Mouse (Mus musculus): ENCODE results near the gene Gm5142.
A peak's percentile ranks its signal among the peaks of the same experiment; 100 is the strongest.

Gm5142 gene

DNA sequence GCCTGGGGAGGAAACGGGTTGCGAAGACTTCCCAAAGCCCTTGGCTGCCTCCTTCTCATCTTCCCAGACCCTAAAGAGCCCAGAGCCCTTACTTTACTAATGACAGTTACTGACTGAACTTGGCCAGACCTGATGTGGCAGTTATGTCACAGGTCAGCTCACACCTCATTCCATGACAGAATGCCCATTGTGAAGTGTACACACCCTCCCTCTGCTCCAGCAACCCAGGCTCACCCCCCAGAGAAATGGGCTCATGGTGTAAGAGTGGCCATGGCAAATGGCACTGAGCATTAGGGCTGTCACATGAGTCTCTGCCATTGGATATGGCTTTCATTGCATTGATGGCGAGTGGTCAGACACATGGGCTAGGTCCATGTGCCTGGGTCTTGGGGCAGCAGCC lies at the start of gene Gm5142:
Gm5142 (minus strand) TSS at position 101 of the 400 bp plus-strand sequence.
- no peak for DNase-seq (ENCODE audit: low read depth, low spot score)

DNA sequence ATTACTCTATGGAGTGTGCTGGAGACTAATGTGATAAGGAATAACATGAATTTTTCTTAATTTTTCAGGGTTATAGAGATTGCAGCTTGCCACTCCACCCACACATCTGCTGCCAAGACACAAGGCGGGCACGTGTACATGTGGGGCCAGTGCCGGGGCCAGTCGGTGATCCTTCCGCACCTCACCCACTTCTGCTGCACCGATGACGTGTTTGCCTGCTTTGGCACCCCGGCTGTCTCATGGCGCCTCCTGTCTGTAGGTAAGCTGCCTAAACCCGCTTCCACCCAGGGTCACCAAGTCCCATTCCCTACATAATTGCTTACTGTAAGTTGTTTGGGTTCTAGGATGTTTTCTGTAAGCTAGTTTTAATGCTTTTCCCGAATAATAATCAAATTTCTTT lies 47.7 kb upstream of the Gm5142 start:
- DNase-seq (ENCODE audit: low read depth, low spot score): no peak

DNA sequence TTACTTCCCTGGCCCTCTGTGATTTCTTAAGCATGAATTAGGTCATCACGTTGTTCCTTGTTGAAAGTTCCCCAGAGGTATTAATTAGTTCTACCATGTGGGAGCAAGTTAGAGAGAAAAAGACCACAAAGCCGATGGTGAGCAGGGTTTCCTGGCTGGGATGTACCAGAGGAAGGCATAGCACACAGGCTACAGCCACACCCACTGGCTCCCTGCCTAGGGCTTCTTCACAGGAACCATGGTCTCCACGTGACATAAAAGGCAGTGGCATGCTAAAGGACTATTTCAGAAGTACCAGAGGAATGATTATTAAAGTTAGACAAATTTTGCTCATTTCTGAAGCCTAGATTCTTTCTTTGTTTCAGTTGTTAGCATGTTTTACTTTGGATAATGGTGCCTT lies 40.7 kb upstream of the Gm5142 start:
- DNase-seq (ENCODE audit: low read depth, low spot score): no peak

DNA sequence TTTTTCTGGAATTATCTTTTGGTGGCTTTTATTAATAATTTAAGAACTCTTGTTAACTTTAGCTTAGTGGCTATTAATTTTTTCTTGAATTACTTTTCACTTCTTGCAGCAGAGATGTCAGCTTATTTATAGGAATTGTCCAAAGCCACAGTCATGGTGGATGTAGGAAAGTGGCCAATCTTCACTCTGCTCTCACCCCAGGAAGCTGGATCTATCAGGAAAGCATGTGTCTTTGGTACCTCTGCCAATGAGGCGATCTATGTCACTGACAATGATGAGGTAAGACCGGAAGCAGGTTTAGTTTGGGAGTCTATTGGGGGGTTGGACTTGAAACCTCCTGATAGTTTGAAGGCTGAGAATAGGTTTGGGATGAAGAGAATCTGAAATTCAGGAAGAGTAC lies 31.3 kb upstream of the Gm5142 start:
- no peak for DNase-seq (ENCODE audit: low read depth, low spot score)

DNA sequence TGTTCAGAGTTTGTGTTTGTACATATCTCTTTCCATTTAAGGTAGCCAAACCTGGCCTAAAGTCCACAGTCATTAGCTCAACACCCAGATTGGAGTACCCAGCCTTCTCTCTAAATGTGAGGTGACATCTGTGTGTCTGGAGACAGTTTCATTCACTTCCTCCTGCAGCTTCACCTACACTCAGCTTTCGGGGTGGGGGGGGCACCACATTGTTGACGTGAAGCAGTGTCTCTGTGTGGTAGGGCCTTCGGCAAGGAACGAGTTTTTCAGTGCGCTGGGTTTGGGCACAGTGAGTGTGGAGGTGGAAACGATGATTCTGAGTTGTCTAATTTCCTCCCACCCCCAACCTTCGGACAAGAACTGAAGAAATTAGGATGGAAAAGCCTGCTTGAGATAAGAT lies 30.5 kb upstream of the Gm5142 start:
- DNase-seq (ENCODE audit: low read depth, low spot score): no peak

DNA sequence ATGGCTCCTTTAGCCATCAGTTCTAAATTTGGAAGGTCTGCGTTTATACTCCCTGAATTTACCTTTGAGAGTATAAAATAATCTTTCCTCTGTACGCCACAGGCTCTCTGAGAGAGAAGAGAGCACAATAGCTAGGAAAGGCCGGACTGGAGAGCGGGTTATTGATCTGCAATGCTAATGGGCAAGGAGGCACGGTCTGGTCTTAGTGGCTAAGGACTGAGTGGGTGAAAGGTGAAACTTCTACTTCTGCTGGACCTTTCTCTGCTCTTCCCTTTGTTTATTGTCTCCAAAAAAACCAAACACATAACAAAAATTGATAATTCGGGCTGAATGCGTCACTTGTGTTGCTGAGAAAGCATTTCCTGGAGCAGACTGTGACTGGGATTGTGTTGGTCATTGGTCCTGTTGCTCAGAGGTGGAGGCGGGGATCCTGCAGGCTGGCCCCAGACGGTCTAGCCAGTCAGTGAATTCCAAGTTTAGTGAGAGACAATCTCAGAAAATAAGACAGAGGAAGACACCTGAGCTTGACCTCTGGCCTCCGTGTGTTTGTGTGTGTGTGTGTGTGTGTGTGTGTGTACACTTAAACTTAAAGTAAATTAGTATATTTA lies 27.5 kb upstream of the Gm5142 start:
- DNase-seq (ENCODE audit: low read depth, low spot score): peak; percentile 18

DNA sequence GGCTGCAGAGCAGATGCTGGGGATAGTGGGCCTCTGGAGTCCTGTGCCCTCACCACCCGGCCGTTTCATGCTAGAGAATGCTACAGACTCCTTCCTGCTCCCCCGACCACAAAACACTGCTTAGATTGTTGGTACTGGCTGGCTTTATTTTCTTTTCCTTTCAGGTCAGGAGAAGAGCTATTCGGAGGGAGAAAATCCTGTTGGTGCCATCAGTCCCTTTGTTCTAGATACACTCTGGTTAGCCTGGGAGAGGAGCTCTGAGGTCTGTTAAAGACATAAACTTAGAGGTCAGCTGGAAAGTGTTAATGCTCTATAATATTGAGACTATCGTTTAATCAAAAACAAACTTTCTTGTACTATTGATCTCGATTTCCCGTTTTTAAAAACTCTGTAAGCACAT lies 26.9 kb upstream of the Gm5142 start:
- no peak for DNase-seq (ENCODE audit: low read depth, low spot score)

DNA sequence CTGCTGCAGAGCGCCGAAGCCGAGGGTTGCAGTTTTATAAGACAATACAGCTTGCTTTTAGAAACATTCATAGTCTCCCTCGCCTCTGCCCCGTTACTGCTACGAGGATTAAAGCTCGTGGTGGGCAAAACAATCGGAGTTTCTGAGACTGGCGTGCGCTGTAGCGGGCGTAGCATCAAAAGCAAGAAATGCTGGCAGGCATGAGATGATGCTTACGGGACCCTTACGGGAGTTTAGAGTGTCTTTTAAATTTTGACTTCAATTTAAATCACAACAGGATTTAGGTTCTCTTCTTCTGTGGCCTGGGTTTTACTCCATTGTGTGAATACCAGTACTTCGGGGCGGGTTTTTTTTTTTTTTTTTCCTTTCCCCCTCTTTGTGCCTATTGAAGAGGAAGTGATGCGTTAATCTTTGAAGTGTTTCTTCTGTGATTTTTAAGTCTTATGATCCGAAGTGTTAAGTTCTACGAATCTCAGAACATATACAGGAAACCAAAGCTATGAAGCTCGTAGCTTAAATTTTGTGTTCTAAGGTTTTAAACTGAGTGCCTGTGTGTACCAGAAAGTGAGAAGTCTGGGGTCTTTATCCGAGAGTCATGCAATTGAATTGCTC lies 23.2 kb upstream of the Gm5142 start:
- no peak for DNase-seq (ENCODE audit: low read depth, low spot score)

DNA sequence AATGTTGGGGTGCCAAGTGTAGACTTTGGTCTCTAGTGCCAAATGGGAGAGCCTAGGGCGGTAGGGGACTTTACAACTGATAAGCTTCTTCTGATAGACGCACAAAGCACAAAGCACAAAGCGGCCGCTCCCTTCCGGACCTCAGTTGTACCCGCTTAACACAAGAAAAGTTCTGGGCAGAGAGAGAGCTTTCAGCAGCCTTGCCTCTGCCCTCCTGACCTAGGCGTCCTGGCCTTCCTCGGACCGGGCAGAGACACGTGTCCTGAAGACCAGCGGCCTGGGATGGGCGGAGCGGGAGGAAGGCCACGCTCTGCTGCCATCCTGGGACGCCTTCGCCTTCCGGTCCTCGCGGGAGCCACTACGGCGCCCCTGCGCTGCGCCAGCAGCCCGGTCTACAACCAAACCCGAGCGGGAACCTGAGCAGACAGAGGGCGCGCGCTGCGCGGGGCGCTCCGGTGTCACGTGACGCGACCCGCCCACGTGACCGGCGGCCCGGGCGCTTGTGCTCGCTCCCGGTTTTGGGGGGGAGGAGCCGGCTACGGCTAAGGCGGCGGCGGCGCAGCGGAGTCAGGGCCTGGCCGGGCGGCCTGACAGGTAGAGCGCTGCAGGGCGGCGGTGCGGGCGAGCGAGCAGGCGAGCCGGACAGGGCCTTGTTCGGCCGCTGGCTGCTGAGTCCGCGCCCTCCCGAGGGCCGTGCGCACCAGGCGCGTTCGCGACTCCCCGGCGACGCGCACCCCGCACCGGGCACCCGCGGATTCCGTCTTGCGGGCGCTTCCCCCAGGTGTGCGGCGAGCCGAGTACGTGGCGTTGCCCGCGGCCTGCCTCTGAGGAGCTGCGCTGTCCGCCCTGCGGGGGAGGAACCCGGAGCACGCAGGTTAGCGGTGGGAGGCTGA lies 22.4 kb upstream of the Gm5142 start, which contains the start of gene Rcbtb1:
Rcbtb1 (plus strand) TSS at position 499 of the 893 bp plus-strand sequence.
- DNase-seq (ENCODE audit: low read depth, low spot score): peak; percentile 90

DNA sequence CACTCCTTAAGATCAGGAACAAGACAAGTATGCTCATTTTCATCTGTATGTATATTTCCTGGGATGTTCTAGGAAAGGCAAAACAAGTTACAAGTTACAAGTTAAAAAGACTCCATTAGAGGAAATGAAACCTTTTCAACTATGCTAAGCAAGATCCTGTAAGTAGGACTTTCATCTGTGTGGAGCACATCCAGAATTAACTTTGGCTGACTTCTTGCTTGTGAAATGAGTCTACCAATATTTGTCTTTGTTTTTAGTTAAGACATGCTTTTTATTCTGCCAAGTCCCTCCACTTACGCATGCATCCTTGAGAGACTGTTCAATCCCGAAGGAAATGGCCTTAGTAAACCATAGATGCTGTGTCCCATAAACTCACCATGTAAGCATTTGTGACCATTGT lies 7.6 kb upstream of the Gm5142 start:
- DNase-seq (ENCODE audit: low read depth, low spot score): no peak

DNA sequence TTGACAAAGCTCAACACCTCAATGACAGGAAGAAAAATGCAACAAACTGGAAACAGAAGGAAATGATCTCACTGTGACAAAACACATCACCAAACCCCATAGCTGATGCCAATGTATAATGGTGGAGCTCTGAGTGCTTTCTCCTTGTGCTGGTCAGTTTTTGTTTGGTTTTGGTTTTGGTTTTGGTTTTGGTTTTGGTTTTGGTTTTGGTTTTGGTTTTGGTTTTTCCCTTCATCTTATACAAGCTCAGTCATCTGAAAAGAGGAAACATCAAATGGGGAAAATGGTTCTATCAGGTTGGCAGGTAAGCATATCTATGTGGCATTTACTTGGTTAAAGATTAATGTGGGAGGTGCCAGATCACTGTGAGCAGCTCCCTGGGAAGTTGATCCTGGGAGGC lies 7.0 kb upstream of the Gm5142 start:
- DNase-seq (ENCODE audit: low read depth, low spot score): no peak

DNA sequence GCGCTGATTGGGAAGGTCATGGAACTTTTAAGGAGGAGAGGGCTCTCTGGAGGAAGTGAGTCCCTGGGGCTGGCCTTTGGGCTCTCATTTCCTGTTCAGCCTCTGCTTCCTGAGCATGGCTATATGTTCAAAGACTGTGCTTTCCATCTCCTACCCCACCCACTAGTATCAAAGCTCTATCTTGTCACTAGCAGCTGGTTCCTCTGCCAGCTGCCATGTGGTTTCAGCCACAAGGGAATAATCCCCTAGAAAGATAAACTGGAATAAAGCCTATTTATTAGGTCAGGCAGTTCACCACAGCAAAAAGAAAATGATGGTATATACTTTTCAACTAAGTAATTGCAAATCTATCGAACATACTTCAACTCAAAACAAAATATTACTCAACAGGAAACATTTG lies 4.2 kb upstream of the Gm5142 start:
- DNase-seq (ENCODE audit: low read depth, low spot score): no peak

DNA sequence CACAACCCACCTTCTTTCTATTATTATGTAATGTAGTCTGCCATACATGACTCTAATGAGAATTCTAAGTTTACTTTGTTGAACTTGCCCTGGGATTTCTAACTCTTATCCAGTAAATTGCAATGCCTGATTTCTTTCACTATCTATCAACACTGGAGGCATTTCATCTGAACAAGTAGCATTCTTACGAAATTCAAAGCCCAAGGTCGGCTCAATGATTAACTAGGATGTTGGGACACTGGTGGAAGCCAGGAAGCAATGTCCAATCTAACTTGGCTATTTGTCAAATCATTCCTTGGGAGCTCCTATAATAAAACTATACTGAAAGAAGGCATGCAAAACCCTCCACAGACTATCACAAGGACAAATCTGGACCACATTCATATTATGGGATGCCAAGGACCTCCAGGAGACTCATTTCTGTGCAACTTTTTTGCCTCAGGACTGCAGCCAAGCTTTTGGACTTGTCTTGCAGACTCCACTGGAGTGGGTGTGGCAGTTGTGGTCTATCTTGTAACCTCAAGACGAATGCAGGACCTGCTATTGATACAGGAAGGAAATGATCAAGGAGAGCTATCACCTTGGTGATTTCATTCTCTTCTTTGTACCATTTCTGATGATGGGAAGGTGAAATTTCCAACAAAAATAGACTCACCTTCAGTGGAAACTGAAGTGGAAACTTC lies 21.4 kb downstream of the Gm5142 start:
- no peak for DNase-seq (ENCODE audit: low read depth, low spot score)

DNA sequence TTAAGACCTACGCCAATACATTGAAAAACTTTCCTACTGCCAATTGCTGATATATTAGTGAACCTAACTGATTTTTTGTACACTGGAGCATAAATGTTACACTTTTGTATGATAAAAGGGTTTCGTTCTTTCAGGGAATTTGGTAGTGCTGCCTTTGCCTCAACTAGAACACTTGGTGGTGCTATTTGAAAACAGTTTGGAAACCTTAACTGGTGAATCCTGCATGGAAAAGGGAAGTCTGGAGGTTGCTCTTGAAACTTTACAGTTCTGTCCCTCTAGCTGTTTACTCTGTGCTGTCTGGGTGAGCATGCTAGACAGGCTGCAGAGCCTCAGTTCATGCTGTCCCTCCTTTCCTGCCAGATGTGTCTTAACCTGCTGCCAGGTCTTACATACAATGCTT lies 23.0 kb downstream of the Gm5142 start:
- DNase-seq (ENCODE audit: low read depth, low spot score): no peak

DNA sequence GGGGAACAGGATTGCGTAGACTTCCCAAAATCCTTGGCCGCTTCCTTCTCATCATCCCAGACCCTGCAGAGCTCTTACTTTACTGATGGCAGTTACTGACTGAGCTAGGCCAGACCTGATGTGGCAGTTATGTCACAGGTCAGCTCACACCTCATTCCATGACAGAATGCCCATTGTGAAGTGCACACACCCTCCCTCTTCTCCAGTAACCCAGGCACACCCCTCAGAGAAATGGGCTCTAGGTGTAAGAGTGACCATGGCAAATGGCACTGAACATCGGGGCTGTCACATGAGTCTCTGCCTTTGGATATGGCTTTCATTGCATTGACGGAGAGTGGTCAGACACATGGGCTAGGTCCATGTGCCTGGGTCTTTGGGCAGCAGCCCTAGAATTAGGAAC lies 35.8 kb downstream of the Gm5142 start, which contains the start of gene 1700129C05Rik:
1700129C05Rik (minus strand) TSS at position 101 of the 400 bp plus-strand sequence.
- DNase-seq (ENCODE audit: low read depth, low spot score): no peak

DNA sequence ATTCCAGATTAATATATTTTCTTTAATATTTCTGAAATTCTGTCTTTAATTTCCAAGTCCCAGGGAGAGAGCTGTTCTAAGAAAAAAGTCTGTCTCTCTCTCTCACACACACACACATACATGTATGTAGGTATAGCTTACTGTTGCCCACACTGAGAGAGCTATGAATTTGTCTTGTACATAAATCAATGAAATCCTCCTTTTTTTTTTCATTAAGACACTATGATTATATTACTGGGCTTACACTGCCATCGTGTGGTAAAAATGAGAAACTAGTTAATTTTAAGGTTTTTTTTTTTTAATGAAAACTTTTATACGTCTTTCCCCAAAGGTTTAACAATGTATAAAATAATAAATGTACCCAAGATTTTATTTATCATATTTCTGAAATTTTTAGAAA lies 64.3 kb downstream of the Gm5142 start:
- DNase-seq (ENCODE audit: low read depth, low spot score): no peak
